Mouse (Mus musculus): ENCODE results near the gene Lenep. TPM values are rescaled to one million over a fixed set of nuclear protein-coding genes. Genes with fewer than 3 reads are reported as not detected.

Lenep gene
- under 1 TPM in 1 of 2 experiments, not detected in 1; 0.87 TPM for total RNA-seq (2023)

DNA sequence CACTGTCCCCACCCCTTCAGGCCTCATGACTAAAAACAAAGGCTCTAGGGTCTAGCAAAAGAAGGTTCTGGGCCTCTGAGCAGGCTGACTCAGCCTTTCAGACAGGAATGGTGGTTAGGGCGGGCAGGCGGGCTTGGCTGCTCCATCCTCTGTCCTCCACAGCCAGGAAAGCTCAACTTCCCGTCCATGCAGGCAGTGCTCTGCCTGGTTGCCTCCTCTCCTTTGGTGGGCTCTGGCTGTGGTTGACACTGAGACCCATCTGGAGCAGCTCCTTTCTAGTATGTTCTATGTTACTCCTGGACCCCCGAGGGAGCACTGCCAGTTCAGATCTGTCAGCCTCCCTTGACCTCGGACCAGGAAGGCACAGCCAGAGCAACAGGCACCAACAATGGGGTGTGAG lies at the start of gene Lenep:
Gene Lenep, minus strand, starts transcription at position 101 of the 400 bp plus-strand sequence.

GRCm38 (mm10) chr3:89436176-89437113 lies 33.9 kb upstream of the Lenep start, which contains the start of gene Pbxip1:
Pbxip1 (plus strand) TSS chr3:89436706.

GRCm38 (mm10) chr3:89430171-89431159 lies 27.9 kb upstream of the Lenep start, which contains the start of gene Pygo2:
Pygo2 (plus strand) TSS chr3:89430214.

DNA sequence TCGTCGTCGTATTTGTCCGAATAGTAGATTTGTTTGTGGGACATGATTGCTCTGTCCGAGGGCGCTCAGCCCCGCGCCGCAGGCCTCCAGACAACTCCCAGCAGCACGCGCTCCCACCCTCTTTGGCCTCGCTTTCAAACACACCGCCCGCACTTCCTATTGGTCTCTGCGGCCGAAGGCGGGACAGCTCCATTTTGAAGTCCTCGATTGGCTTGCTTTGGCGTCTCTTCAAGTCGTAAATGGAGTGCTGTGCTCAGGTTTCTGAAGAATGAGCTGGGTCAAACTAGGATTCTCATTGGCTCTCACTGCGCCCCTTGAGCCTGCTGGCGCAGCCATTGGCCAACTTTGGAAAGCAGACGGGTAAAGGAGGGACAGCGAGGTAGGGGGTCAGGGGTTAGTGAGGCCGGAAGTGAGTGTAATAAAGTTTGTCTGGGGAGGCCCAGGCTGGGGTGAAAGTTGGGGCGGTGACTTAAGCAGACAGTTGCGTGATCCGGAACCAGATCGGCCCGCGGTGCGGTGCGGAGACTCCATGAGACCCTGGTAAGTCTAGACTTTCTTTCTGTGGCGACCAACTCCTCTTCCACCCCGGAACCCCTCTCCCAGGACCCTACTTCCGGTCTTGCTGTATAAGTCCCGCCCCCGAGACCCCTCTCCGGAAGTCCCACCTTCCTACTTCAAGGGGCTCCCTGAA lies 15.7 kb upstream of the Lenep start, which contains the start of the genes Cks1b and Shc1:
Gene Cks1b, minus strand, starts transcription at position 214 of the 691 bp plus-strand sequence.
Gene Shc1, plus strand, starts transcription at position 274 of the 691 bp plus-strand sequence.

GRCm38 (mm10) chr3:89411490-89412393 lies 9.1 kb upstream of the Lenep start, which contains the start of gene Flad1:
Flad1 (minus strand) TSS chr3:89411870.

GRCm38 (mm10) chr3:89394006-89394893 lies 8.3 kb downstream of the Lenep start, which contains the start of gene Zbtb7b:
Zbtb7b (minus strand) TSS chr3:89394776.

DNA sequence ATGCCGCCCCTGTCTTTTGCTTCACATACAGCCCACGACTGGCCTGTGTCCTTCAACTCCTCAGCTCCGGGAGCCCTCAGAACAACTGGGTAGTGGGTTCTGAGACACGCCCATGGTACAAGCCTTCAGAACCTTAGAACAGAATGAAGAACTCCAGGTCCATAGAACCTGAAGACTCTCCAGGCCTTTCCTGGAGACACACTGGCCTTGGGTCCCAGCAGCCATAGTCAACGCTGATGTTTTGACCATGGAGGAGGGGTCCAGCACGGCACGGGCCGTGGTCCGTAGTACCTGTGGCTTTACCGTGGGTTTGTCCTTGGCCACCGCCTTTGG lies 37.5 kb downstream of the Lenep start, which contains the start of gene Dcst1:
Gene Dcst1, minus strand, starts transcription at position 101 of the 333 bp plus-strand sequence.

DNA sequence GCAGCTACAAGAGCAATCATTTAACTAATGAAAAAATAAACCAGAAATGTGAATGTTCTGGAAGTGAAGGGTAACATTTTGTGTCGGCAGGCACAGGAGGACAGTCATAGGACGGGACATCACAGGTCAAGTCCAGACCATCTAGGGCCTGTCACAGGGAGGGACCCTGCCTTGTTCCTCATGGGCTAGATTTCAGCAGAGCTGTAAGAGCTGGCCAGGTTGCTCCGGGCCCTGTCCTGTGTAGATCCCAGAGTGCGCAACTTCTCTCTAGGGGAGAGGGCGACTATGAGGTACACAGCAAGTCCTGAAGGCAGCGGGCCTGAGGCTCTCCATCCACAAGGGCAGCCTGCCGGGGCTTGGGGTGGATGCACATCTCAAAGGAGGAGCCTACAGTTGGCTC lies 40.9 kb downstream of the Lenep start, which contains the start of gene Dcst2:
Gene Dcst2, plus strand, starts transcription at position 301 of the 400 bp plus-strand sequence.

Other genes with a start within 250 kb of the Lenep start
- not detected for gene Hcn3, start 242.6 kb downstream of the Lenep start, total RNA-seq (2023)
- gene Clk2, start 238.0 kb downstream of the Lenep start, total RNA-seq (2023), result 10 to 100 TPM; 46.4 to 68.4 TPM
- gene Scamp3, start 225.3 kb downstream of the Lenep start, total RNA-seq (2023), result 10 to 100 TPM; 43.8 to 48.0 TPM
- gene Fam189b, start 219.7 kb downstream of the Lenep start, total RNA-seq (2023), result 1 to 10 TPM; 6.2 to 8.9 TPM
- gene Gba, start 199.9 kb downstream of the Lenep start, total RNA-seq (2023), result 10 to 100 TPM; 62.4 to 71.4 TPM
- gene Thbs3, start 187.6 kb downstream of the Lenep start, total RNA-seq (2023), result 1 to 10 TPM in 1 of 2 experiments, under 1 TPM in 1; 0.38 to 1.1 TPM
- gene Mtx1, start 175.7 kb downstream of the Lenep start, total RNA-seq (2023), result 10 to 100 TPM; 51.2 to 53.3 TPM
- gene Muc1, start 173.7 kb downstream of the Lenep start, total RNA-seq (2023), result not detected
- gene Krtcap2, start 156.8 kb downstream of the Lenep start, total RNA-seq (2023), result 10 to 100 TPM; 58.9 to 75.6 TPM
- under 1 TPM; 0.53 to 0.69 TPM for gene Trim46, start 156.5 kb downstream of the Lenep start, total RNA-seq (2023)
- gene Dpm3, start 143.4 kb downstream of the Lenep start, total RNA-seq (2023), result 10 to 100 TPM; 35.3 to 45.6 TPM
- gene Slc50a1, start 132.2 kb downstream of the Lenep start, total RNA-seq (2023), result 10 to 100 TPM; 18.8 to 21.5 TPM
- gene Efna1, start 121.7 kb downstream of the Lenep start, total RNA-seq (2023), result not detected
- gene Efna3, start 79.8 kb downstream of the Lenep start, total RNA-seq (2023), result not detected
- not detected for gene Efna4, start 64.8 kb downstream of the Lenep start, total RNA-seq (2023)
- gene Adam15, start 52.8 kb downstream of the Lenep start, total RNA-seq (2023), result 100 to 1,000 TPM; 120 to 129 TPM
- gene Dcst2, start 40.8 kb downstream of the Lenep start, total RNA-seq (2023), result not detected
- not detected for gene Dcst1, start 37.5 kb downstream of the Lenep start, total RNA-seq (2023)
- gene Zbtb7b, start 8.0 kb downstream of the Lenep start, total RNA-seq (2023), result 100 to 1,000 TPM; 134 to 142 TPM
- 10 to 100 TPM; 14.4 to 16.8 TPM for gene Flad1, start 9.1 kb upstream of the Lenep start, total RNA-seq (2023)
- 10 to 100 TPM; 42.6 to 51.9 TPM for gene Cks1b, start 15.6 kb upstream of the Lenep start, total RNA-seq (2023)
- 100 to 1,000 TPM; 104 to 111 TPM for gene Shc1, start 15.7 kb upstream of the Lenep start, total RNA-seq (2023)
- gene Pygo2, start 27.4 kb upstream of the Lenep start, total RNA-seq (2023), result 10 to 100 TPM; 37.1 to 39.3 TPM
- gene Pbxip1, start 33.9 kb upstream of the Lenep start, total RNA-seq (2023), result 100 to 1,000 TPM; 149 to 151 TPM
- 1 to 10 TPM; 6.7 to 9.7 TPM for gene Pmvk, start 51.7 kb upstream of the Lenep start, total RNA-seq (2023)
- gene Kcnn3, start 117.4 kb upstream of the Lenep start, total RNA-seq (2023), result under 1 TPM; 0.07 to 0.09 TPM